ENCODE assay signal across 11 mouse cellular contexts in genomic region chr2:129874084-129874483, GRCm38 (mm10).
A peak's percentile ranks its signal among the peaks of the same experiment; 100 is the strongest.
DNase-seq lines count a peak whose midpoint lies in the region; ATAC-seq and TF ChIP-seq lines count a peak whose summit lies in the region.
"Had no signal": no experiment of that assay in that cellular context is flagged by ENCODE, and none has a peak within 500 bp of the region (broad histone marks: within the 10 kb centered on the region; RNA-seq: fewer than 3 reads in every experiment).

No protein-coding gene starts in this region.

- 0 out of 2 replicates have a peak overlapping the region, but pooled peaks have one; percentile 19 for H3K9ac ChIP-seq in heart, embryonic 12.5 days
- H3K9ac ChIP-seq in forebrain, embryonic 12.5 days, result no peak overlapping the region
- no peak overlapping the region for H3K9ac ChIP-seq in lung, postnatal 0 days (replicated peaks; ENCODE audit: low read depth)
- H3K9ac ChIP-seq: embryonic facial prominence, embryonic 12.5 days; liver, embryonic 13.5 days had no signal

- H3K27me3 ChIP-seq in heart, embryonic 12.5 days (replicated peaks), result 0 out of 2 replicates have a peak, but pooled peaks cover 3% of the 10 kb centered on the region
- no peaks in the 10 kb centered on the region for H3K27me3 ChIP-seq in forebrain, embryonic 12.5 days
- no peaks in the 10 kb centered on the region for H3K27me3 ChIP-seq in lung, postnatal 0 days (replicated peaks; ENCODE audit: insufficient read depth, low read length)
- H3K27me3 ChIP-seq: embryonic facial prominence, embryonic 12.5 days; liver, embryonic 13.5 days had no signal

- 0 out of 2 replicates have a peak, but pooled peaks cover 3% of the 10 kb centered on the region for H3K9me3 ChIP-seq in heart, embryonic 12.5 days (replicated peaks)
- H3K9me3 ChIP-seq in forebrain, embryonic 12.5 days, result no peaks in the 10 kb centered on the region
- no peaks in the 10 kb centered on the region for H3K9me3 ChIP-seq in lung, postnatal 0 days (ENCODE audit: low read length)
- H3K9me3 ChIP-seq: embryonic facial prominence, embryonic 12.5 days; liver, embryonic 13.5 days had no signal

- no peak overlapping the region for H3K4me2 ChIP-seq in heart, embryonic 12.5 days
- H3K4me2 ChIP-seq in forebrain, embryonic 12.5 days, result 0 out of 2 replicates have a peak overlapping the region, but pooled peaks have one; percentile 17
- H3K4me2 ChIP-seq in lung, postnatal 0 days (replicated peaks; ENCODE audit: low read depth, low read length), result no peak overlapping the region
- H3K4me2 ChIP-seq: embryonic facial prominence, embryonic 12.5 days; liver, embryonic 13.5 days had no signal

- H3K27ac ChIP-seq in heart, embryonic 12.5 days (ENCODE audit: poor library complexity, severe bottlenecking), result no peak overlapping the region
- no peak overlapping the region for H3K27ac ChIP-seq in forebrain, embryonic 12.5 days
- no peak overlapping the region for H3K27ac ChIP-seq in lung, postnatal 0 days (ENCODE audit: low read length)
- H3K27ac ChIP-seq: embryonic facial prominence, embryonic 12.5 days; kidney, postnatal 0 days; liver, embryonic 13.5 days had no signal

- H3K4me1 ChIP-seq in heart, embryonic 12.5 days (replicated peaks), result peaks cover 18% of the 10 kb centered on the region
- H3K4me1 ChIP-seq in forebrain, embryonic 12.5 days, result peaks cover 4% of the 10 kb centered on the region; the same call in 1 of the 2 replicates
- no peaks in the 10 kb centered on the region for H3K4me1 ChIP-seq in lung, postnatal 0 days (ENCODE audit: insufficient read depth, low read depth, low read length)
- H3K4me1 ChIP-seq: embryonic facial prominence, embryonic 12.5 days; liver, embryonic 13.5 days had no signal

- H3K4me3 ChIP-seq in heart, embryonic 12.5 days, result no peak overlapping the region
- no peak overlapping the region for H3K4me3 ChIP-seq in forebrain, embryonic 12.5 days (replicated peaks)
- H3K4me3 ChIP-seq in lung, postnatal 0 days (ENCODE audit: low read depth, low read length), result no peak overlapping the region
- H3K4me3 ChIP-seq: embryonic facial prominence, embryonic 12.5 days; liver, embryonic 13.5 days had no signal

- 40% methylated on average over 9 of the region's 9 CpGs for WGBS in heart, embryonic 12.5 days
- 41% methylated on average over 9 of the region's 9 CpGs for WGBS in forebrain, embryonic 12.5 days
- 53% methylated on average over 9 of the region's 9 CpGs for WGBS in lung, postnatal 0 days

- no peak for TF ChIP-seq EP300 in lung, postnatal 0 days (IDR thresholded peaks at IDR 0.05)

- TF ChIP-seq CTCF in lung, postnatal 0 days (IDR thresholded peaks at IDR 0.05), result no peak

- ATAC-seq in heart, embryonic 12.5 days (ENCODE audit: insufficient number of reproducible peaks, low FRiP score), result no peak
- ATAC-seq in forebrain, embryonic 12.5 days (ENCODE audit: low FRiP score), result peak; percentile 51; the same call in 1 of the 2 replicates
- ATAC-seq in lung, postnatal 0 days, result no peak

- H3K36me3 ChIP-seq in heart, embryonic 12.5 days, result no peaks in the 10 kb centered on the region
- no peaks in the 10 kb centered on the region for H3K36me3 ChIP-seq in forebrain, embryonic 12.5 days (replicated peaks)
- H3K36me3 ChIP-seq in lung, postnatal 0 days (ENCODE audit: insufficient read depth, low read length), result no peaks in the 10 kb centered on the region
- H3K36me3 ChIP-seq: embryonic facial prominence, embryonic 12.5 days; liver, embryonic 13.5 days had no signal

- no peak for DNase-seq in heart, adult 9 months (ENCODE audit: low spot score in 2 of 2)
- DNase-seq in right cerebral cortex, postnatal 4 days, result peak; percentile 32
- no peak for DNase-seq in right cerebral cortex, postnatal 36 days (ENCODE audit: low spot score in 2 of 2)
- no peak for DNase-seq in lung, postnatal 0 days (ENCODE audit: low spot score)
- no peak for DNase-seq in c-Kit-positive CD71-positive TER-119-positive erythroid progenitor cells, embryonic 14.5 days (ENCODE audit: low spot score)
- no peak for DNase-seq in lung, adult 18-20 months
